Mouse (Mus musculus): Measurements from ENCODE around the gene Olfr104-ps. TPM values are rescaled to one million over a fixed set of nuclear protein-coding genes. Genes with fewer than 3 reads are reported as not detected.

Olfr104-ps gene
- total RNA-seq (2021) = not detected
- long read RNA-seq, experiment 1 = 0 reads
- long read RNA-seq, experiment 2 = 0 reads

DNA sequence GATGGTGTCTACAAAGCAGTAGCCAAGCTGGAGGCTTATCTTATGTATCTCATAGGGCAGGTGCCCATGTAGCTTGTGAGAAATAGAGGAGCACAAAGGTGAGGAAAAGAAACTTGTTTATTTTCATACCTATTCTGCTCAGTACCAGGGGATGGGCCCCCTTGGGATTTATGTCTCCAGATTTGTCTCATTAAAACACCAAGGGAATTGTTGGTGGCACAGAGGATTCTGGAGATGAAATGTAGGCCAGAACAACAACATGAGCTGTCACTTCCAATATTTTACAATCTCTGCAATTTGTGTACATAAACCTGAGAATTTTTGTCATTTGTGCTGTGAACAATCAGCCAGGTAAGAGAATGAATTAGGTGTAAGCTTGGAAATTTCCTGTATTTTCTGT, at the start of gene Olfr104-ps:
Gene Olfr104-ps, plus strand, starts transcription at position 301 of the 400 bp plus-strand sequence.
- no peak for DNase-seq (ENCODE audit: low spot score in 2 of 2)

DNA sequence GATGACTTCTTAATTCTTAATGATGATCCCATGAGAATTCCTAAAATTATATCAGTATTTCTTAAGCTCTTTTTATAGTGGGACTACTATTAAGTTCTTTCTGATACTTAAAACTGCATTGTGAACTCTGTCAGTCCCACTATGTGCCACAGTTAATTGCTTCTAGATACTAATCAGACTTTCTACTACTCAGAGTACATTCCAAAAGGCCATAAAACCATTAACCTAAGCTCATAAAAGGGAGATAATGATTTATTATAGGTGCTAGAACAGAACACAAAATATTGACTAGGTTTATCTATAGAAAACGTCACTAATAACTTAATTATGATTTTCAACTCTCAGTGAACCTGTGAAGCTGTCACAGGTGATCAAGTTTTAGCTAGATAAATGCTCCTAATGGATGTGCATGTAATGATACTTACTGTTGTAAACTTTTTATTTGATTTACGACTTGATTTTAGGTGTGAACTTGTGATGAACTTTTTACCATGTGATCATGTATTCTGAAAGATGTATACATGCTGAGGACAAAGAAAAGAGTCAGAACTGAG, 49.2 kb upstream of the Olfr104-ps start:
- no peak for DNase-seq (ENCODE audit: low spot score in 2 of 2)

DNA sequence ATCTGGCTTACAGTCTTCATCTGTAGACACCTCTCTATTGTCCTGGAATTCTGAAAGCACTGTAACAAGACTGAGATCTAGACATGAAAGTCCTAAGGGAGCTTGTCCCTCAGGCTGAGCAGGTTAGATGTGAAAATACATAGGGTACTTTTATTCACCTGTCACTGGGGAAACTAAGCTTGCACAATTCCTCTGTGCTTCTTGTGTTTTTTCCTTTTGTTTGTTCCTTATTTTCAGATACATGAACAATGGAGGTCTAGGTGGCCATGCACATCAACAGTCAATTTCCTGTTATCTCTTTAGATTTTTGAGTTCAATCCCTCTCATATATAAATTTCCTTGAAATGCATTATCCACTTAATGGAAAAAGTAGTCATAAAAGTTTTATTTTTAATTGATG, 42.4 kb upstream of the Olfr104-ps start, which contains the start of gene Olfr102:
Gene Olfr102, minus strand, starts transcription at position 101 of the 400 bp plus-strand sequence.
- no peak for DNase-seq (ENCODE audit: low spot score in 2 of 2)

DNA sequence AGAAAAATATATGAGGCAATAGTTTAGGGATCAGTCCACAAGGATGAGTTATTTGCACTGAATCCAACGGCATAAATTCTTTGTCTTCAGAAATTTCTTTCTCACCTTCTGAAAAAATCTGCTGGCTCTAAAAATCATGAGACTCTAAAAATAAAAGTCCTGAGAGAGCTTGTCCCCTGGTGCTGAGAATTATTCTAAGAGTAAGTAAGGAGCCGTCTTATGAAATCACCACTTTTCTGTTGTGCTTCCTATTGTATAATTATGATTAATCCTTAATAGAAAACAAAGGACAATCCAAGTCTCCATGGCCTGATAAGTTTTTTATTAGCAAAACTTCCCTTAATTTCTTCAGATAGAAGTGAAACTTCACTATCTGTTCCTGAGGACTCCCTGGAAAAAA, 19.8 kb upstream of the Olfr104-ps start, which contains the start of gene Olfr103:
Gene Olfr103, minus strand, starts transcription at position 101 of the 400 bp plus-strand sequence.
- no peak for DNase-seq (ENCODE audit: low spot score in 2 of 2)

DNA sequence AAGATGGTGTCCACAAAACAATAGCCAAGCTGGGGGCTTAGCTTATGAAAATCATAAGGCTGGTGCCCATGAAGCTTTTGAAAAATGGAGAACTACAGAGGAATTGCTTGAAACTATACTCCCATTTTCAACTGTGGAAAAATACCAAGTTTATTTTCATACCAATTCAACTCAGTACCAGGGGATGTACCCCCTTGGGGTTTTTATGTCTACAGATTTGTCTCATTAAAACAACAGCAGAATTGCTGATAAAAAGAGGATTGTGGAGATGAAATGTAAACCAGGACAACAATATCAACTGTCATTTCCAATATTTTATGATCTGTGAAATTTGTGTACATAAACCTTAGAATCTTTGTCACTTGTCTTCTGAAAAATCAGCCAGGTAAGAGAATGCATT, 19.4 kb downstream of the Olfr104-ps start, which contains the start of gene Olfr105-ps:
Gene Olfr105-ps, plus strand, starts transcription at position 301 of the 400 bp plus-strand sequence.
- no peak for DNase-seq (ENCODE audit: low spot score in 2 of 2)

DNA sequence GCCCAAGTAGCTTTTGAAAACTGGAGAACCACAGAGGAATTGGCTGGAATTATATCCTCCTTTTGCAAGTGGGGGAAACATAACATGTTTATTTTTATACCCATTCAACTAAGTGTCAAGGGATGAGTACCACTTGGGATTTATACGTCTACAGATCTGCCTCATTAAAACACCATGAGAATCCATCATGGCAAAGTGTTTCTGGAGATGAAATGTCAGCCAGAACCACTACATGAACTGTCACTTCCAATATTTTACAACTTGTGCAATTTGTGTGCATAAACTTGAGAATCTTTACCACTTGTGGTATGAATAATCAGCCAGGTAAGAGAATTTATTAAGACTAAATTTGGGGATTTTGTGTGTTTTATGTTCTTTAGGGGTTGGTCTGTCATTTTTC, 30.7 kb downstream of the Olfr104-ps start, which contains the start of gene Olfr106-ps:
Gene Olfr106-ps, plus strand, starts transcription at position 301 of the 400 bp plus-strand sequence.
- DNase-seq (ENCODE audit: low spot score in 2 of 2) = no peak

DNA sequence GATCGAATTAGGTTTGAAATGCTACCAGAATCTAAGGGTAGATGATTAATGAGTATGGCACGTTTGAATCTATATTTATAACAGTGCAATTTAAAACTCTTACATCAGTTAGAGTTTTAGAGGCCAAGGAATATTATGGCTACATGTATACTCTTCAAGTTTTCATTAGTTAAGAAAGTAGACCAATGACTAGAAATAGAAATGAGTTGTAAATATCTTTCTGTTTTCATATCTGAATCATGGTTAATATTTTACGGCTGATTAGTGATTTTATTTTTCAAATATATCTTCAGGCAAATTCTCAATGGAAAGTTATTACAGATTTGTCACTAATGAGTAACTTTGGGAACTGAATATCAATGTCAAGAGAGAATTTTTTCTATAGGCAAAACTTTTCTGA, 39.5 kb downstream of the Olfr104-ps start, which contains the start of gene Olfr107:
Gene Olfr107, plus strand, starts transcription at position 301 of the 400 bp plus-strand sequence.
- no peak for DNase-seq (ENCODE audit: low spot score in 2 of 2)

DNA sequence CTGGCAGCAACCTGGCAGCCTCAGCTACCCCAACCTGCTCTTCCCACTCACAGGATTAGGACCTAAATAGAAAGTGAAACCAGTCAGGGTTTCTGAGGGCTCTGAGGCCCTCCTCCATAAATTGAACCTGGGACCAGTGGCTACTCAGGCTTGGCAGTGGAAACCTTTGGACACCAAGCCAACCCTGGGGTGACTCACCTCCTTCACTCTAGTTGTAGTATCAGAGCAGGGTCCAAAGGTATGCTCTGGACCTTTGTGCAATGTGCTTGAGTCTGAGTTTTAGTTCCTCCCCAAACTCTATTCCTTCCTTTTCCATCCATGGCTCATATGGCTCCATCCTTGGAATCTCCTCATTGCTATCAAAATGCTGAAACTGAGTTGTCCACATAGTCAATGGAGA, 54.0 kb downstream of the Olfr104-ps start:
- no peak for DNase-seq (ENCODE audit: low spot score in 2 of 2)

Other genes starting within 250 kb of the Olfr104-ps start
- not detected for gene Olfr92, start 239.5 kb upstream of the Olfr104-ps start, total RNA-seq (2021)
- not detected for gene Olfr93, start 198.1 kb upstream of the Olfr104-ps start, total RNA-seq (2021)
- gene Ubd, start 165.7 kb upstream of the Olfr104-ps start, total RNA-seq (2021) = not detected
- not detected for gene Olfr94, start 158.6 kb upstream of the Olfr104-ps start, total RNA-seq (2021)
- not detected for gene Olfr95, start 146.5 kb upstream of the Olfr104-ps start, total RNA-seq (2021)
- not detected for gene Olfr96, start 139.4 kb upstream of the Olfr104-ps start, total RNA-seq (2021)
- not detected for gene Olfr97, start 122.3 kb upstream of the Olfr104-ps start, total RNA-seq (2021)
- not detected for gene Olfr98, start 95.8 kb upstream of the Olfr104-ps start, total RNA-seq (2021)
- 1 to 10 TPM; 4.3 to 5.6 TPM for gene H2-M3, start 89.4 kb upstream of the Olfr104-ps start, total RNA-seq (2021)
- not detected for gene Olfr99, start 76.1 kb upstream of the Olfr104-ps start, total RNA-seq (2021)
- not detected for gene Olfr101, start 55.3 kb upstream of the Olfr104-ps start, total RNA-seq (2021)
- gene Olfr102, start 42.5 kb upstream of the Olfr104-ps start, total RNA-seq (2021) = not detected
- gene Olfr103, start 19.9 kb upstream of the Olfr104-ps start, total RNA-seq (2021) = not detected
- not detected for gene Olfr105-ps, start 19.5 kb downstream of the Olfr104-ps start, total RNA-seq (2021)
- not detected for gene Olfr106-ps, start 30.8 kb downstream of the Olfr104-ps start, total RNA-seq (2021)
- gene Olfr107, start 39.6 kb downstream of the Olfr104-ps start, total RNA-seq (2021) = not detected
- gene Olfr108, start 85.9 kb downstream of the Olfr104-ps start, total RNA-seq (2021) = not detected
- gene Olfr109, start 99.3 kb downstream of the Olfr104-ps start, total RNA-seq (2021) = not detected
- gene H2-M2, start 124.0 kb downstream of the Olfr104-ps start, total RNA-seq (2021) = under 1 TPM in 1 of 2 experiments, not detected in 1; 0.20 TPM
- not detected for gene Olfr110, start 132.9 kb downstream of the Olfr104-ps start, total RNA-seq (2021)
- gene Olfr111, start 148.4 kb downstream of the Olfr104-ps start, total RNA-seq (2021) = not detected
- not detected for gene Olfr112, start 209.9 kb downstream of the Olfr104-ps start, total RNA-seq (2021)
- not detected for gene Olfr113, start 218.1 kb downstream of the Olfr104-ps start, total RNA-seq (2021)
- not detected for gene Olfr114, start 233.2 kb downstream of the Olfr104-ps start, total RNA-seq (2021)

All from adrenal gland, postnatal 4 days (tissue).